Mouse (Mus musculus) kidney, postnatal 25 days (tissue): ENCODE measurements at regions not wholly inside any gene's neighbourhood (a gene's known extent, or its start where the extent isn't known, plus 50 kb on each side); places are given as distances from the start of the nearest gene placed in this dataset.

Experiments
- DNase-seq, 2 experiments: peaks; one replicate each; pipeline ENCODE4 v3.0.0; 2021; ENCODE audit warnings: mixed read lengths in 2 of 2

DNA sequence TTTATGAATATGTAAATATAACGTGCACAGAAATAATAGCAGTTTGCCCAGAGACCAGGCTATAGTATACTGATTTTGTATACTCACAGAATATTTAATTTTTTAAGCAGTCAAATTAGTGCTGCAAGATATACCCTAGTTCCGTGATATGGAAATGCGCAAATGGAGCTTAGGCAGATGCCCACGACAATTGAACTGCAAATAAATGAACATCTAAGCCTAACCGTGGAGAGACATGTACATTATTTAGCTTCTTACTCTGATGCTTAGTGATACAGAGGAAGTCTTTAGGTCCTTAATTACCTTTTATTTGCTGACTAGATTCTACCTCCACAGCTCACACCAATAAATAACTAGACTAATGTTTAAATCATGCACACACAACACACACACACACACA is 221.9 kb downstream of the Usp25 start:
- no peak for DNase-seq
